Mouse (Mus musculus) NIH3T3 (cell line): Measurements from ENCODE around the gene Tbcd.
A peak's percentile ranks its signal among the peaks of the same experiment; 100 is the strongest.

ENCODE experiments used
- DNase-seq: peaks from one replicate; pipeline ENCODE4 v3.0.0-alpha.2; 2012; ENCODE audit warnings: low read depth

The Tbcd gene

DNA sequence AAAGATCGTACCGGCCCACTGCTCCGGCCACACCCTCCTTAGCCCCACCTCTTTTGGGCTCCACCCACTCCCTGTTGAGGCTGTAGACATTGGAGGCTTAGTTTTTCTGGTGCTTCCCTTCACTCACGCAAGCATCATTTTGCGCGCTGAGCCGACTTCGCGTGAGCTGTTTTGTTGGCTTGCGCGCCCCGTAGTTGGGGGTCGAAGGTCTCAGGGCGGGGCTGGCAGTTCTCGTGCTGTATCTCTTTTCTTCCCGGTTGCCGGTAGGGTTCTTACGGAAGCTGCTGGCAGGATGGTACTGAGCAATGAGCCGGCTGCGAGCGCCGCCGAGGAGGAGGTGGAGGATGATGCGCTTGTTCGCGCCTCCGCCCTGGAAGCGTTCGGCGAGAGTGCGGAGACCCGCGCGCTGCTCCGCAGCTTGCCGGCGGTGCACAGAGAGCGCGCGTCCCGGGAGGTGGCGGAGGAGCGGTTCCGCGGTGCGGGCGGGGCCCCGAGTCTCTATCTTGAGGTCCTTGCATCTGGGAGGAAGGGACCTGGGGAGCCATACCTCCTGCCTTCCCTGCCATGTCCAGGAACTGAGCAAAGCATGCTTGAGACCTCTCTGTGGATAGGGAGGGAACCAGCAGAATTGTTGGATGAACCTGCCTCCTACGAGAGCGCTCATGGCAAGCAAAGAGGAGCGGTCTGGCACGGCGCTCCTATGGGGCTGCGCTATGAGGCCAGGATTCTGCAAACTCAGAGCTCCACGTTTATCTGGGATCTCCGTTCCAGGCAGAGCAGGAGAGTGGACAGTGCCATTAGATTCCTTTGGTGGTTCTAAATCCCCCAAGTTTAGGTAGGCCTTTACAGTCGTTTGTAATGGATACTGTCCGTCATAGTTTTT is at the start of gene Tbcd:
Gene Tbcd, plus strand, starts transcription at position 197 of the 883 bp plus-strand sequence.
- peak; percentile 96 for DNase-seq

DNA sequence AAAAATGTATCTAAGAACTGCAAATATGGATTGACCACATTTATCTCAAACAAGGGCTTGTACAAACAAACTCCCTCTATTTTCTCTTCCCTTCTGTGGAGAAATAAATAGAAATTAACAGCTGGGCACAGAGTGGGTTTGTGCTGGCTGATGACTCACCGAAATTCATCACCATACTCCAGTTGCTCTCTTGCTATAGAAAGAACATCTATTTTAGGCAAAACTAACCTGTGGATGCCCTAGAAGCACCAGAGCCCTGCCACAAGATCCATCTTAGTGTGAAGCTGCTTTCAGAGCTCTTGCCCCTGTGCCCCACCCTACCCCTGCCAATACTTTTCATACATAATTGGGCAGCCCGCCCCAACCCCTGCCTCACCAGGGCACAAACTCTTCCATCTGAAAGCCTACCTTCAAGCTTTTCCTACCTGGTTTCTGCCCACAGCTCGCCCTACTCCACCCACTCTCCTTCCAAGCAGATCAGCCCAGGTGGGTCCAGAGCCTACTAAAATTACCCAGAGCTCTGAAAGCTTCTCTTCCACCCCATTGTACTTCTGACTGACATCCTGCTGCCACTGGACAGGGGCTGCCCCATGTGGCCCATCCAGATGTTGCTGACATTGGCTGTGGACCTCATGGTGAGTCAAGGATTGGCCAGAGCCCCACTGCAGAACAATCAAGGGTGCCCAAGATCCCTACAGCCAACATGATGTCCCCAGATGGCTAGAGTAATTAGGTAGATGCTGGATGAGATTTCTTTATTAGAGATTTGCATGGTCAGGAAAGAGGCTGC is 44.2 kb upstream of the Tbcd start:
- DNase-seq: peak; percentile 66

DNA sequence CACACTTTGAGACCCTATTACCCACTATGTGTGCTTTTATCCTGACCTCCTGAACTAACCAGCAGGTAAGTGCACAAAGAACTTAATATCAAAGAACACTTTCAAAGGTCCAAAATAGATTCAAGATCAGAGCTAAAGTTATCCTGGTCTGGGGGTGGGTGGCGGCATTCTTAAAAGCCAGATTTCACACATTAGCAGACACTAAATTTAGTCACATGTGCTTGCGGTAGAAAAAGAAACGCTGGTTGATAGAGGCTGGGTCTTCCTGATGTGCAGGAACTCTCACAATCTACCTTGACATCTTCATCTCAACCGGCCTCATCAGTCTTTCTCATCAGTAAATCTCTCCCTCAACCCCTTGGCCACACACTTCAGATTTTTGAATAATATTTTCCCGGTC is 37.0 kb upstream of the Tbcd start:
- DNase-seq: no peak

DNA sequence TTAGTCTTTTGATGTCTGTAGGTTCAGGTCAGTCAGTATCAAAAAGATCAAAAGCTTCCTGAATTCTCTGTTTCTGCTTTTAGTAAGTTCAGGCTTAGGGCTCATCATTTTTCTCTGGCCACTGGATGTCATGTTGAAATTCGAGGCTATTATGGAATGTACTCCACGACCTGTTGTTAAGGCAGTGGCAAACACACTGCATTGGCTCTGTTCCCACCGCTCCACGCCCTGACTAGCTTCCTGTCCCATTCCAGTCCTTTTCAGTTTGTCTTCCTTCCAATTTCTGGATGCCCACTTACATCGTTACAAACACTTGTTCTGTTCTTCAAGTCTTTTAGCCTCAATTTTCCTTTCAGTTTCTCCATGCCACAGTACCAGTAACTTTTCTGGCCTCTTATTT is 36.4 kb upstream of the Tbcd start:
- no peak for DNase-seq

DNA sequence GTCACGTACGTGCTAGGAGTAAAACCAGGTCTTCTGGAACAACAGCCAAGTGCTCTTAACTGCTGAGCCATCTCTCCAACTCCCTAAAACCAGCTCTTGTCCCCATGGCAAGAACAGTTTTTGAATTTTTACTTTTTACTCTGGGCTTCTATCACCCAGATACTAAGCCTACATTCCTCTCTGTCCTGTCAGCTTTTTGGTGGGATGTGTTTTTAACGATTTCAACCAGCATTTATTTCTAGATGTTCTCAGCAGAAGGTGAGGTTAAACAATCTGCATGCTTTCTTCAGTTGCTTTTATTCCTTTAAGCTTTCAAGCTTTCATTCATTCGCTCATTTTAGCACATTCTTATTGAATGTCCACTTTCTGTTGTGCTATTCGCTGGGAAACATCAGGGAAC is 33.8 kb upstream of the Tbcd start:
- no peak for DNase-seq

DNA sequence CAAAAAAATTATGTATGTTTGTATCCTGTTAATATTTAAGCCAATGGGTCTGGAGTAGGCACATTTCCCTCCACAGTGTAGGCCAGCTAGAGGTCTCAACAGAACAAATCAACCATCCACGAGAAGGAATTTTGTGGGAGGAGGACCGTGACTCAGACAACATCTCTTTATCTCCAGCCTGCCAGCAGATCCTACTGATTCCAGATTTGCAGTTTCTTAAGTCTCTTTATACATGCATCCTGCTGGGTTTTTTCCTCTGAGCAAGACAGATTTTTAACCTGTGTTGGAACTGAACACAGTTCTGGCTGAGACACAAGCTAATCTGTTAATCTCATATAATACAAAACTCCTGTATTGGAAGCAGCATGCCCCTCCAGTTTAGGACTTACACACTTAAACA is 32.8 kb upstream of the Tbcd start:
- peak; percentile 51 for DNase-seq

DNA sequence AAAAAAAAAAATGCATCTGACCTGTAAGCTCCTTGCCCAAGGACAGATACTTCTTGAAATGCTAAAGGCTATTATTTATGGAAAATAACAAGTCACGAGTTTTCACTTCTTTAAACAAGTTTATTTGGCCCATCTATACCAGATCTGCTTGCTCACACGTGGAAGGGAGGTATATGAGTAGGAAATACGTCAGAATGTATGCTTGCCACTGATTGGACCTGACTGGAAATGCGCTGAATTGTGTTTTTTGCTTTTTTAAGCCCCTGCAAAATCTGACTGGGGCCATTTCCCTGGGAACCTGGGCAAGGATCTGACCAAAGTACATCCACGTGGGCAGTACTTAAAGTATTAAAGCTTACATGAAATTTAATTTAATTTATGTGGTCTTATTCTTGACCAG is 31.4 kb upstream of the Tbcd start:
- peak; percentile 19 for DNase-seq

DNA sequence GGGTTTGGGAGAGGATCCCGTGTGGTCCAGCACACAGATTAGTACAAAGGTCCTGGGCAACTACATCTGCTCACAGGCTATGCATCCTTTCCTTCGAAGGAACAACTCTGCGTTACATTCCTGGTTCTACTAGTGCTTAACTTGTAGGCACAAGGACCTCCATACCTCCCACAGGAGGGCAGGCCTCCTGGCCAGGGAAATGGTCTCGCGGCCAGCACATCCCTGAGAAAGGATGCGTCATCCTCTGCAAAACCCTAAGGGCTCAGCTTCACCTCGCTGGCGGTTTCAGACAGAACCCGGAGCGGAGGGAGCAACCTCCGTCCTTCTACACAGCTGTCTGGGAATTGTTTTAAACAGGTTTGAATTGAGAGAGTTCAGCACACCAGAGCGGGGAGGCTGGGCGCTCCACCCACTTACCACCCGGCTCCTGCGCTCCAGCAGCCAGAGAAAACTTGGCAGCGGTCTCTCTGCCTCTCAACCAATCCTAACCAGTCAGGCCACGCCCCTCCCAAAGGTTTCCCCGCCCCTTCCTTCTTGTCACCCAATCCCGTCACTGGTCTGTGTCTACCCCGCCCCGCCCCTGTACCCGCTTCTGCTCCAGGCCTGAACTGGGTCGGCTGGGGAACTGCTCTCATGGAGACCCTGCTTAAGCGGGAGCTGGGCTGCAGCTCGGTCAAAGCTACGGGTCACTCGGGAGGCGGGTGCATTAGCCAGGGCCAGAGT is 30.8 kb upstream of the Tbcd start, which contains the start of gene Fn3krp:
Gene Fn3krp, plus strand, starts transcription at position 572 of the 723 bp plus-strand sequence.
- DNase-seq: peak; percentile 100

DNA sequence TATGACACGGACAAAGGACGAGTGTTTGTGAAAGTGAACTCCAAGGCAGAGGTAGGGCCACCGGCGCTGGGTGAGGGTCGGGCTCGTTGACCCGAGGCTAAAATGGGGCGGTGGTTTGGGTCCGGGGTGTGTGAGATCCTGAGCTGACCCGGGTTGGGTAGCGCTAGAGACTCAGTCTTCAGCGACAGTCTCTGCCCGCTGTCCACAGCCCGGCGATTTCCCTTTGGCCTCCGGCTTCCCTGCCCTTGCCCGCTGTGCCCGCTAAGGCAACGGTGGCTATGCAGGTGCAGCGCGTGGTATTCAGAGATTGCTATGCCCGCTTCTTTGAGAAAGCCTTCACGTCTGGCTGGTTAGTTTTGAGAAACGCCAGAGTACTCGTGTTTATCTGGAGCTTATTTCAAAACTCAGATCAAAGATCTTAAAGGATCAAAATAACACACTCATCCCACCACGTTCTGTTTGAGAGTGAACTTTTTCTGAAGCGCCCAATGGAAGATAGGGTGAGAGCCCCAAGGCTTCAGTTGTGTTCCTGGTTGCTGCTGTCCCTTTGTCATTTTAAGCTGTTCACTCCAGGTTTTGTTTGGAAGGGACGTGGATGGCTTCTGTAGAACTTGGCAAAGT is 30.1 kb upstream of the Tbcd start:
- DNase-seq: peak; percentile 29

DNA sequence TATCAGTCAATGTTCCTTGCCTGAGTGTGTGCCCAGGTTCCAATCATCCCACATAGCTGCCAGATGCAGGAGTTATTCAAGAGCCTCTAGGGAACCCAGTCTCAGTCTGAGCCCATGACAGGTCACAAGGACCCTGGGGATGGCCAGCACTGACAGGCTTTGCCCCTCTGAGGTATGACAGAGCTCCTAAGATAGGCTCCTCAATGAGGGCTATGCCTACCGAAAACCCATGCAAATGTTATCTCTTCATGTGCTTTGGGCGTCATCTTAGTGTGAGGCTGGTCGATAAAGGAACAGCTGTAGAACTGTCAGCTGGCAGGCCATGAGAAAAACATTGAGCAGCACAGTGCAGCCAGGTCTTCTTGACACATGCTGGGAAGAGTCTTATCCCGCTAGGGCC is 18.4 kb upstream of the Tbcd start:
- no peak for DNase-seq

DNA sequence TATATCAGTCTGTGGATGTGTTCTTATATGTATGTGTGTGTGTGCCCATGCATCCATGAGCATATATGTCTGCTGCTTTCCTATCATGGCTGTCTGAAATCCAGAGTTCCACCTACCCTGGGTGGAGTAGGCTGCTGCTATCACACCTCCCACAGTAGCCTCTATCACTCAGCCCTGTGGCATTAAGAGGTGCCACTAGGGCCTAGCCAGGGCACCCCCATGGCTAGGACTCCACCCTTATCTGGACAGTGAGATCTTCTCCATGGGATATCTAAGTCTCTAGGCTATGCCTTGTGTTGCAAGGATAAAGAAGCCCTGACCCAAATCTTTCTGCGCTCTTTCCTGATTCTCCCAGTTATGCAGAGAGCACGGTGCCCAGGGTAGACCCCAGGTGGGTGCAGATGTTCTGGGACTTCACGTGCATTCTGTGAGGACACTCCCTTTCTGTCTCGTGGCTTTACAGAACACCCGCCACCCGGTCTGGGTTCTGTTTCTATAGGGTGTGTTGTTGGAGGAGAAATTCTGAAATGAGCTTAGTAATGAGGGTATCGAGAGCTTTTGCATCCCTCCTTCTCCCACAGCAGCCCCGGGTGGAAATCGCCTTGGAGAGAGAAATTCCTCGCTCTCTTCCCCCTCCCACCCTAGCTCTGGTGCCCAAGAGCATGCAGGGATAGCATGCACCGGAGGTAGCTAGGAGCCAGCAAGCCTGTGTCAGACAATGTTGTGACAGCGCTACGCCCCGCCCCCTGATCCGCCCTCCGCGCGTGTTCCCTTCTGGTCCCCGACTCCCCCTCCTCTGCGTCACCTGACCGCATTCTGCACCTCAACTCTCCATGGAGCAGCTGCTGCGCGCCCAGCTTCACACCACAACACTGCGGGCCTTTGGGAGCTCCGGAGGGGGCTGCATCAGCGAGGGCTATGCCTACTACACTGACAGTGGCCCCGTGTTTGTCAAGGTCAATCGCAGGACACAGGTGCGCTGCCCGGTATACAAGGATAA is 17.3 kb upstream of the Tbcd start, which contains the start of gene Fn3k:
Gene Fn3k, plus strand, starts transcription at position 758 of the 1,000 bp plus-strand sequence.
- DNase-seq: peak; percentile 68

DNA sequence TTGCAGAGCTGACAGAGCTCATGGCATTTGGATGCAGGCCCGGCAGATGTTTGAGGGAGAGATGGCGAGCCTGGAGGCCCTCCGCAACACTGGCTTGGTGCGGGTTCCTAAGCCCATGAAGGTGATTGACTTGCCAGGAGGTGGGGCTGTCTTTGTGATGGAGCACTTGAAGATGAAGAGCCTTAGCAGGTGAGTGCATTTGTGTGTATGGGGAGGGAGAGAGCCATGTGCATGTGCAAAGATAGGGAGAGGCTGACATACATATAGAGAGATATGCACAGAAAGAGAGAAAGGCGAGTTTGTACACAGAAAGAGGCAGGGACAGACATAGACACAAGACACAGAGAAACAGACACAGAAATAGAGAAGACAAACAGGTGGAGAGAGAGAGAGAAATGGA is 14.5 kb upstream of the Tbcd start:
- DNase-seq: no peak

DNA sequence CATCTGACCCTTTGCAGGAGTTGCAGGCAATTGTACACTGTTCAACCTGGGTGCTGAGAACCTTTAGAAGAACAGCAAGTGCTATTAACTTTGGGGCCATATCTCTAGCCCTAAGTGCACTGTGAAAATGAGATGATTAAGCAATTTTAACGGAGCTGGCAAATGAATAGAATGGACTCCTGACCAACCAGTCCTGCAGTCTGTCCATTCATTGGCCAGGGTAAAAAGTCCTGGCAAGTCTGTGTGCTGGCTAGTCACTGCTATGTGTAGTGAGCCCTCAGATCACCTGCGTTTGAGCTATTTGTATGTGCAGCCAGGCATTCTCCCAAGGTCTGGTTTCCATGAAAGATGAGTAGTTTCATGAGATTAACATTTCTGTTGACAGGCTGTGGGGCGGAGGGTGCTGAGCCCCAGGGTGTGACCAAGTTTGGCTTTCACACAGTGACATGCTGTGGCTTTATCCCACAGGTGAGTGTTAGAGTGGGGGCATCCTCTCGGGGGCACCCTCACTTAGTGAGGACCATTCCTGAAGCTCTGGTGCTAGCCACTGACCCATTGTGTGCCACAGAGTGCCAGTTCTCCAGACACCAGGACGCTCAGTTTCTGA is 12.0 kb upstream of the Tbcd start:
- DNase-seq: no peak

DNA sequence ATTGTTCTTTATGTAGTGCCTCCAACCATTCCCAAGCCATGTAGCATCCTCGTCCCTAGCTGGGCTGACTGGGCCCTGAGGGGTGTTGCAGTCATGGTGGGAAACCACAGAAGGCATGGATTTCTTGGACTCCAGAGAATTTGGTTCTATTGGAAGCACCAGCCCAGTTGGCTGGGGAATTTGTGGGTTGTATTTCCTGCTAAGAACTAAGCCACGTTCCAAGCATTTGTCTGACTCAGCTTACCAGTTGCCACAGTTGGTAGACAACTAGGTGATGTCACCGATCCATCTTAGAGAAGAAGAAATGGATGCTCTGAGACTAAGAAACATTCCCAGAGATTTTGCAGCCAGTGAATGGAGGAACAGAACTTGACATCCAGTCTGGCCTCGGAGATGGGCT is 10.1 kb upstream of the Tbcd start:
- no peak for DNase-seq

DNA sequence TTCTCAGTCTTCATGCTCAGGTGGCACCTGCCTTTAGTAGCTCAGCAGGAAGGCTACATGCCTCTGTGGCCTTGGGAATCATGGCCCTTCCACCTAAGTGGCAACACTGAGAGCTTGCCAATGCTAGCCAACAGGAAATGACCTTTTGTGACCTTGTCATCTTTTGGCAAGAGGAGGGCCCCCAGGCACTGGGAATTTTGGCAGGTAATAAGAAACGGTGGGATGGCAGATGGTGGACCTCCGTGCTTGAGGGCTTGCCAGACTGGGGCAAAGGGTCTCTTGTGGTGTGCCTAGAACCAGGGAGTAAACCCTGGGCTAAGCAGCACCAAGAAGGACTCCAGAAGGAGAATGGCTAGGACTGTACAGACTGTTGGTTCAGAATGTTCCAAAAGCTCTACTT is 9.7 kb upstream of the Tbcd start:
- DNase-seq: no peak

DNA sequence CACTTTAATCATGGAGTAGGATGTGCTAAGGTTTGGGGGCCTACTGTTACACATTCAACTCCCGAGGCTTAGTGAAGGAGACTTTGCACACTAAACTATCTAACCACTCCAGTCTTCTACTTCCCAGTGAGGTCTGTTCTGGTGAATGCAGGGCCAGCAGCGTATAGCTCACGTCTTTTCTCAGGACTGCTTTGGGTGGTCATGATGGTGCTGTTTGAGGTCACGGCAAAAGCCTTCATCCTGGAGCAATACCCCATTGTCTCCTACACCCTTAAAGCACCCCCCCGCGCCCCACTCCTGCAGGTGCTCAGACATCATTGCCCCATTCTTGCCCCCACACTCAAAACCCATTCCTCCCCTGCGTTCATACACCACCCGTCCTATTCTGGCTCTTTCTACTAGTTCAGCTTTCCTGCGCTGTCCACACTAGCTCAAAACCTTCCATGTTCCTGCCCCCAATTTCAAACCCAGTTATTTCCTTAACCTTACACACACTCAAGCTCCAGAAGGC is 478 bp upstream of the Tbcd start:
- no peak for DNase-seq

DNA sequence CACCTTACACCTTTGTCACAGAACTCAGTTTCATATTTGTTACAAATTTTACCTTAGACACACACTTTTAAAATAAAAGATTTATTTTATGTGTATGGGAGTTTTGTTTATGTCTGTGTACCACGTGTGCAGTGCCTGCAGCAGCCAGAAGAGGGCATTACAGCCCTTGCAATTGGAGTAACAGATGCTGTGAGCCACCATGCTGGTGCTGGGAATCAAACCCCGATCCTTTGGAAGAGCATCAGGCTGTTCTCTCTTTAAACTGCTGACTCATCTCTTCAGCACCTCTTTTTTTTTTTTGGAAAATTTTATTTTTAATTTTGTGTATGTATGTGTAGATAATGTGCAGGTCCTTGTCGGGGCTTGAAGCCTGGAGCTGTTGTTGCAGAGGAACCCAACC is 6.1 kb downstream of the Tbcd start:
- no peak for DNase-seq

DNA sequence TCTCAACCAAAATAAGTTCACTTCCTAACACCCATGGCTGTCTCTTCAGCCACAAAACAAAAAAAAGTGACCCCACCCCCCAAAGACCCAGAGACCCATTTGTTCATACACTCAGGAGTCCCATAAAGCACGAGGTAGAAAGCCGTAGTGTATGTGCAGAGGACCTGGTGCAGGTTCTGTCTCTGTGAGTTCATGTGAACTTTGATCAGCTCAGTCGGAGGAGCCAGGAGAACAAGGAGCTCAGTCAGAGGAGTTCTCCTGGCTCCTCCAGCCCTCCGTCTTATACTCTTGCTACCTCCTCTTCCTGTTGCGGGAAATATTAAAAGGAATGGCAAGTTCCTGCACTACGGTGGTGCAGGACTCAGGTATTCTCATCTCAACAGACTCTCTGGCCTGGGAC is 15.7 kb downstream of the Tbcd start:
- no peak for DNase-seq

DNA sequence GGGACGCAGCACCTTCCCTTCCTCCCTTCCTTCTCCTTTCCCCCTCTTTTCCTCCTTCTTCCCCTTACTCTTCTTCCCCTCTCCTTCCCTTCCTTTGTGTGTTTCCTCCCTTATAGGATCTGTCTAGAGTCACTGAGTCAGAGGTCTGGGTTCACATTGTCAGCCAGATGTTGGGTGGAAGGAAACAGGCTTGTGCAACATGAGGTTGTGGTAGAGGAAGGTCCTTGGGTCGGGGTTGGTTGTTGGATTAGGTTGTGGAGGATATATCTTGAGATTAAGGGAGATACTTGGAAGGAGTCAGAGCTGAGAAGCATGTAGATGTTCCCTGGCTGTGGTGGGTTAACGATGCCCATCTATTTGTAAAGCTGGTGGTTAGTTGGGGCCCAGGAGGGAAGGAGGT is 23.1 kb downstream of the Tbcd start:
- DNase-seq: peak; percentile 33
